Mouse (Mus musculus) E14TG2a.4 (cell line): Measurements from ENCODE around the gene Ap2a2.

Source experiments
- H3K27me3 ChIP-seq: 2 replicates; pipeline ENCODE4 v1.6.1; 2014; ENCODE audit warnings: low read length, control low read depth; ENCODE audit not compliant: insufficient read depth
- H3K36me3 ChIP-seq: 2 replicates; pipeline ENCODE4 v1.6.1; 2014; ENCODE audit warnings: low read length, control low read depth; ENCODE audit not compliant: insufficient read depth
- H3K4me1 ChIP-seq: replicated peaks from 2 replicates; pipeline ENCODE4 v1.6.1; 2014; ENCODE audit warnings: low read depth, low read length, control low read depth
- H3K4me3 ChIP-seq: replicated peaks from 2 replicates; pipeline ENCODE4 v1.5.1; 2014; ENCODE audit warnings: mild to moderate bottlenecking, low read length
- H3K9me3 ChIP-seq: 2 replicates; pipeline ENCODE4 v1.6.1; 2014; ENCODE audit warnings: low read length, control low read depth
- CTCF ChIP-seq: conservative IDR thresholded peaks from 2 replicates; pipeline ENCODE4 v1.5.1; 2014; ENCODE audit warnings: low read length
- NANOG ChIP-seq: IDR thresholded peaks from 2 replicates; pipeline ENCODE4 v1.6.1; 2014; ENCODE audit warnings: borderline replicate concordance, low read length, mixed read lengths
- POU5F1 ChIP-seq: IDR thresholded peaks from 2 replicates; pipeline ENCODE4 v1.6.1; 2014; ENCODE audit warnings: low read length, borderline replicate concordance

Ap2a2 gene

GRCm38 (mm10) chr7:141566587-141566986 is 4.6 kb downstream of the Ap2a2 start:
- no peak overlapping the region for H3K4me3 ChIP-seq
- H3K36me3 ChIP-seq, result peaks cover 25% of the 10 kb centered on the region
- TF ChIP-seq NANOG (no peak), CTCF (no peak), POU5F1 (no peak)
- no peaks in the 10 kb centered on the region for H3K27me3 ChIP-seq
- no peaks in the 10 kb centered on the region for H3K9me3 ChIP-seq
- peaks cover 80% of the 10 kb centered on the region for H3K4me1 ChIP-seq

- Histone ChIP-seq H3K4me1 (peaks cover 81% of the 10 kb centered on the region), H3K4me3 (no peak overlapping the region; the same call in 1 of the 2 replicates)
- TF ChIP-seq NANOG (no peak), CTCF (no peak), POU5F1 (no peak)
Measured at GRCm38 (mm10) chr7:141569283-141569803, 7.4 kb downstream of the Ap2a2 start.

GRCm38 (mm10) chr7:141569916-141570315 is 7.9 kb downstream of the Ap2a2 start:
- Histone ChIP-seq H3K9me3 (no peaks in the 10 kb centered on the region), H3K4me1 (peaks cover 80% of the 10 kb centered on the region), H3K27me3 (no peaks in the 10 kb centered on the region), H3K36me3 (peaks cover 15% of the 10 kb centered on the region), H3K4me3 (no peak overlapping the region; the same call in 1 of the 2 replicates)
- no peak for TF ChIP-seq CTCF
- TF ChIP-seq POU5F1, result no peak
- TF ChIP-seq NANOG, result no peak

More at GRCm38 (mm10) chr7:141569283-141569803, 7.4 kb downstream of the Ap2a2 start:
- no peaks in the 10 kb centered on the region for H3K9me3 ChIP-seq
- H3K27me3 ChIP-seq, result no peaks in the 10 kb centered on the region
- H3K36me3 ChIP-seq, result peaks cover 21% of the 10 kb centered on the region

GRCm38 (mm10) chr7:141570625-141571295 is 8.8 kb downstream of the Ap2a2 start:
- Histone ChIP-seq H3K9me3 (no peaks in the 10 kb centered on the region), H3K36me3 (peaks cover 10% of the 10 kb centered on the region), H3K4me3 (no peak overlapping the region), H3K4me1 (peaks cover 79% of the 10 kb centered on the region), H3K27me3 (no peaks in the 10 kb centered on the region)
- TF ChIP-seq NANOG (no peak), CTCF (no peak), POU5F1 (no peak)

- Histone ChIP-seq H3K36me3 (peaks cover 22% of the 10 kb centered on the region; the same call in 1 of the 2 replicates), H3K4me3 (no peak overlapping the region), H3K9me3 (no peaks in the 10 kb centered on the region), H3K4me1 (peaks cover 88% of the 10 kb centered on the region), H3K27me3 (no peaks in the 10 kb centered on the region)
- TF ChIP-seq POU5F1, result no peak
- no peak for TF ChIP-seq NANOG
Measured at GRCm38 (mm10) chr7:141574041-141574440, 12.1 kb downstream of the Ap2a2 start.

GRCm38 (mm10) chr7:141575481-141575880 is 13.5 kb downstream of the Ap2a2 start:
- TF ChIP-seq NANOG (no peak), CTCF (no peak), POU5F1 (no peak)
- peaks cover 22% of the 10 kb centered on the region; the same call in 1 of the 2 replicates for H3K36me3 ChIP-seq
- no peaks in the 10 kb centered on the region for H3K27me3 ChIP-seq
- no peak overlapping the region for H3K4me3 ChIP-seq
- H3K9me3 ChIP-seq, result no peaks in the 10 kb centered on the region
- peaks cover 74% of the 10 kb centered on the region for H3K4me1 ChIP-seq

- no peak for TF ChIP-seq CTCF
- no peak for TF ChIP-seq POU5F1
- no peak for TF ChIP-seq NANOG
- Histone ChIP-seq H3K9me3 (no peaks in the 10 kb centered on the region), H3K4me3 (no peak overlapping the region), H3K4me1 (peaks cover 55% of the 10 kb centered on the region), H3K36me3 (peaks cover 28% of the 10 kb centered on the region), H3K27me3 (no peaks in the 10 kb centered on the region)
Measured at GRCm38 (mm10) chr7:141577801-141578200, 15.8 kb downstream of the Ap2a2 start.

- H3K36me3 ChIP-seq, result peaks cover 28% of the 10 kb centered on the region
- H3K27me3 ChIP-seq, result no peaks in the 10 kb centered on the region
- TF ChIP-seq NANOG, result no peak
- no peak for TF ChIP-seq CTCF
- no peak for TF ChIP-seq POU5F1
- H3K4me3 ChIP-seq, result no peak overlapping the region
- peaks cover 50% of the 10 kb centered on the region for H3K4me1 ChIP-seq
- no peaks in the 10 kb centered on the region for H3K9me3 ChIP-seq
Measured at GRCm38 (mm10) chr7:141578511-141578910, 16.5 kb downstream of the Ap2a2 start.

- no peaks in the 10 kb centered on the region for H3K9me3 ChIP-seq
- no peaks in the 10 kb centered on the region for H3K27me3 ChIP-seq
- no peak overlapping the region for H3K4me3 ChIP-seq
- H3K36me3 ChIP-seq, result peaks cover 28% of the 10 kb centered on the region
- H3K4me1 ChIP-seq, result peaks cover 46% of the 10 kb centered on the region
- TF ChIP-seq NANOG, result no peak
- no peak for TF ChIP-seq POU5F1
- no peak for TF ChIP-seq CTCF
Measured at GRCm38 (mm10) chr7:141578943-141579342, 17.0 kb downstream of the Ap2a2 start.
